Mouse (Mus musculus) monocyte, adult 2 months (primary cell): ENCODE results near the gene Vsig10l.

Source experiments
- DNase-seq, 2 experiments: peaks; one replicate each; pipeline ENCODE4 v3.0.0; 2022; ENCODE audit warnings: low spot score in 2 of 2, low read depth in 1 of 2

The Vsig10l gene

GRCm38 (mm10) chr7:43453599-43454355, 9.2 kb upstream of the Vsig10l start:
- no peak for DNase-seq

GRCm38 (mm10) chr7:43454371-43454770, 8.6 kb upstream of the Vsig10l start:
- DNase-seq = no peak

- DNase-seq = no peak
These were observed 1.0 kb downstream of the Vsig10l start for GRCm38 (mm10) chr7:43463976-43464375.

GRCm38 (mm10) chr7:43464864-43465343, 2.0 kb downstream of the Vsig10l start:
- DNase-seq = no peak

- peak; percentile 94 to 95 for DNase-seq
These were observed 2.6 kb downstream of the Vsig10l start for GRCm38 (mm10) chr7:43465344-43466098.

GRCm38 (mm10) chr7:43466099-43466694, 3.2 kb downstream of the Vsig10l start:
- DNase-seq = peak; percentile 51 to 74

GRCm38 (mm10) chr7:43470373-43470772, 7.4 kb downstream of the Vsig10l start:
- peak in 1 of 2 experiments; percentile 35 for DNase-seq

- no peak for DNase-seq
These were observed 12.8 kb downstream of the Vsig10l start for GRCm38 (mm10) chr7:43475706-43476105.

GRCm38 (mm10) chr7:43476376-43476775, 13.4 kb downstream of the Vsig10l start:
- no peak for DNase-seq

GRCm38 (mm10) chr7:43481191-43481590, 18.2 kb downstream of the Vsig10l start:
- no peak for DNase-seq

- DNase-seq = no peak
These were observed 19.3 kb downstream of the Vsig10l start for GRCm38 (mm10) chr7:43482090-43482716.

- no peak for DNase-seq
These were observed 20.3 kb downstream of the Vsig10l start for GRCm38 (mm10) chr7:43483236-43483635.

- DNase-seq = no peak
These were observed 25.7 kb downstream of the Vsig10l start for GRCm38 (mm10) chr7:43488646-43489045.

- DNase-seq = no peak
These were observed 26.7 kb downstream of the Vsig10l start, which contains the start of gene Iglon5 for GRCm38 (mm10) chr7:43489631-43490125. TSS of gene Iglon5 (minus strand) at chr7:43490075.

- DNase-seq = no peak
These were observed 27.2 kb downstream of the Vsig10l start for GRCm38 (mm10) chr7:43490182-43490584.

- DNase-seq = no peak
These were observed 27.9 kb downstream of the Vsig10l start for GRCm38 (mm10) chr7:43490861-43491260.

GRCm38 (mm10) chr7:43495343-43496021, 32.5 kb downstream of the Vsig10l start:
- DNase-seq = no peak

GRCm38 (mm10) chr7:43511707-43512478, 48.9 kb downstream of the Vsig10l start:
- DNase-seq = no peak

GRCm38 (mm10) chr7:43512519-43512918, 49.6 kb downstream of the Vsig10l start:
- DNase-seq = no peak

GRCm38 (mm10) chr7:43515076-43515475, 52.1 kb downstream of the Vsig10l start:
- DNase-seq = no peak
